Mouse (Mus musculus): Measurements from ENCODE around the gene Ly86.

Gene Ly86

DNA sequence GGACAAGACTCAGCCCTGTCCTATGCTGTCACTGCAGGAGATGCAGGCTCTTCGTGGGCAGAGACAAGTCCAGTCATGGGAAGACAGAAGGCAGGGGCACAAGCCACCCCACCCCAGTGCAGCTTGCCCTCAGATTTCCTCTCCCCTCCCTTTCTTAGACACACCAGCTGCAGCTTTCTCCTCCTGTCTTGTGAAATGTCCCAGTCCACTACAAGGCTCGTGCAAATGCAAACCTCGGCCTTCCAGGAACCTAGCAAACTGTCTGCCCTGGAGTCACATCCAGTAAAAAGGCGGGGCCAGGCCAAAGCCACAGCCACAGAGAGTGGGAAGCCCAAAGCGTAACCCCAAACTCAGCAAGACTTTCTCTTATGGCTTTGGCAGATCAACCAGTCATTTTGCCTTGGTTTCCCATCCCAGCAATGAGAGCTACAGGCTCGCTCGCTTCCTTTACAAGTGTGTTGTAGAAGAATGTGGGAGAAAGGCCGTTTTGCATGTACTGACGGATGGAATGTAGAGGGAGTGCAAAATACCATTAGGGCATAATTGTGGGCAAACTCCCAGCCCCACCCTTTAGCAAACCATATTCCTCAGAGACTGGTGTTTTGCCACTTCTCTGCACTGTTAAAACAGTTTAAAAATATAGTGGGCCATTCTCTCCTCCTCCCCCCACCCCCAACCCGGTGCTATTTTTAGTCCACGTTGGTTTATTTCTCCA lies 95.7 kb downstream of the Ly86 start:
- CTCF ChIA-PET, result interaction anchor here in 3 of 4 experiments (0.7 to 1.4 kb wide), 5 partner anchors 12 to 424 kb away, joined by 3 to 9 read pairs (median 3); no protein-coding TSS in a partner anchor
- POLR2A ChIA-PET, result interaction anchor here in 3 of 4 experiments (0.6 to 11.7 kb wide), 15 partner anchors 8 to 330 kb away, joined by 3 to 160 read pairs (median 5); no protein-coding TSS in a partner anchor

DNA sequence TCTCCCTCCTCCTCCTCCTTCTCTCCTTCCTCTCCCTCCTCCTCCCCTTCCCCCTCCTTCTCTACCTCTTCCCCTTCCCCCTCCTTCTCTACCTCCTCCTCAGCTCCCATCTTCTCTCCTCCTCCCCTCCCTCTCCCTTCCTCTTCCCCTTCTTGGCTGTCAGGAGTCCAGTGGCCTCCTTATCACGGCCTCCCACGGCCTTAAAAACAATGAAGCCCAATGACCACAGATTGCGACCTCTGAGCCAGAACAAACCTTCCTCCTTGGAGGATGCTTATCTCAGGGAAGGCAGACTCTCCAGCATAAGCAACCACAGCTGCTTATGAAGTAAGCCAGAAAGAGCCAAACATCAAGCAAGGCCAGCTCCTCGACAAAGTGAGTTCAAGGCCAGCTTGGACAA lies 97.0 kb downstream of the Ly86 start:
- POLR2A ChIA-PET, result interaction anchor here in 3 of 4 experiments (0.6 to 11.7 kb wide), 9 partner anchors 8 to 522 kb away, joined by 3 to 160 read pairs (median 3); no protein-coding TSS in a partner anchor
- CTCF ChIA-PET, result interaction anchor here in 3 of 4 experiments (0.7 to 1.0 kb wide), 3 partner anchors 10 to 70 kb away, joined by 3 to 5 read pairs (median 4); no protein-coding TSS in a partner anchor

DNA sequence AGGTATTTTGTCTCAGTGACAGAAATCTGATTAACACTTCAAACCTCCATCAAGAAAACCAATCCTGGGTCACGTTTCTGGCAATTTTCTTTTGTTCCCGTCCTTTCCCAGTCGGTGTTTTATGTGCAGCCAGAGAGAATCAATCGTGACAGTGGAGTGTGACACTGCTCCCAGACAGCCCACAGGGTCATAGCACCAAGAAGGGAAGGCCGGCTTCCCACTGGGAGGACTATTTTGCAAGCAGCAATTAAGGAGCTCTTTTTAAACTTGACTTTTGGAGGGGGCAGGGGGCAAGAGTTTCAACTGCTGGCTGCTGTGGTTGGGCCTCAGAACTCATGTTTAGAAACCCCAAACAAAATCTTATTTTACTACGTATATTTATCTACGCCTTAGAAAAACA lies 97.5 kb downstream of the Ly86 start:
- ChIA-PET POLR2A (interaction anchor here in 3 of 4 experiments (0.6 to 11.7 kb wide), 5 partner anchors 8 to 127 kb away, joined by 3 to 160 read pairs (median 3); no protein-coding TSS in a partner anchor), CTCF (interaction anchor here in 3 of 4 experiments (0.7 to 1.0 kb wide), 3 partner anchors 9 to 70 kb away, joined by 3 to 5 read pairs (median 4); no protein-coding TSS in a partner anchor)

DNA sequence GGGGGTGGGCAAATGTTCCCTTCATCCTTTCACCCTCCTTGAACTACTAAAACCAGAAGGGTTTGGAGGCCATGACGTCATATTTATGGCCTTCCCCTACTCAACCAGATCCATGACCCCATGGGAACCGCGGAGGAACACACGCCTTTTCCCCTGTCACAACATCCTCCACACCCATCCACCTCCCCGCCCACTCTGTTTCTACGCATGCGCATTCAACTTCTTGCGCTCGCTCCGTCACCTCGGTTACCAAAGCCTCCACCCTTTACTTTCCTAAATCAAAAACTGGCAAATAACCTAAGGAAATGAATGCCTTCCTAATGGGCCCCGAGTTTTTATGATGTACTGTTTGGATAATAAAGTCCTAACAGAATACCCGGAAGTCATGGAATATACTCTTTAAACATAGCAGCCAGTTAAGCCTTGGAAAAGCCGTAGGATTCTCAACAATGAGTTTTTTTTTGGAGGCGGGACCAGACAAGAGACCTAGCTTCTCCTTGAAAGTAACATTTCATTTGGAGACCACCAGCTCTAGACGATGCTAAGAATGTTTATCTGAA lies 101.8 kb downstream of the Ly86 start:
- ChIA-PET CTCF (no interaction called here), POLR2A (interaction anchor here in 2 of 4 experiments (1.0 to 8.5 kb wide), 4 partner anchors 10 to 78 kb away, joined by 3 to 160 read pairs (median 4); no protein-coding TSS in a partner anchor)

DNA sequence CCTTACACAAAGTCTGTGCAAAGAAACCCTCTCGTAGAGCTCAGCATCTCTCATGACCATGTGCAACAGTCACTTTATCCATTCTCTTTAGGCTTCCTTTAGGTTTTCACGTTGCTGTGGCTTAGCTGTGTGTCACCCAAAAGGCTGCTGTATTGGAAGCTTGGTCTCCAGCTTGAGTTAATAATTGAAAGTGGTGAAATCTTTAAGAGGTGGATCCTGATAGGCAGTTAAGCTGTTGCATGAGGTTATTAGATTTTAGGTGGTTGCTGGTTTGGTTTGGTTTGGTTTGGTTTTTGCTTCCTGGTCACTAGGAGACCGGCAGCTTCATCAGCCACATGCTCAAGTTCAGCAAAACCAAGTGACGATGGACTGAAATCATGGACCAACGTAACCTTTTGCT lies 106.0 kb downstream of the Ly86 start:
- ChIA-PET POLR2A (interaction anchor here in 3 of 4 experiments (0.6 to 8.5 kb wide), 9 partner anchors 9 to 514 kb away, joined by 3 to 160 read pairs (median 5); no protein-coding TSS in a partner anchor), CTCF (interaction anchor here (1.1 to 3.5 kb wide), 5 partner anchors 11 to 17 kb away, joined by 3 to 37 read pairs (median 9); no protein-coding TSS in a partner anchor)

DNA sequence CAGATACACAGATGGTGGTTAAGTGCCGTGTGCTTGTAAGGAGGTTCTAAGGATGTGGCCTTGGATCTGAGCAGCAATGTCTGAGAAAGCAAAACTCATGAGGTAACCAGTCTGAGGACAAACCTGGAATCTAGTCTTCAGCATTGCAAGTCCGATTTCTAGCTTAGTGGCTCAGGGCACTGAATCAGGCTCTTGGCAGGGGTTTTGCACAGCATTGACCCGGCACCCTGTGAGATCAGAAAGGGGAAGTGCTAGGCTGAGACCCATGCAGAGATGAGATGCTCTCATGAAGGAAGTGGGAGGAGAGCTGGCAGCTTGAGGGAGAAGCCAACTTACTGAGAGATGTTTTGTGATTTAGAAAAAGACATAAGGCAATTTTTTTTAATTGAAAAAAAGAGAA lies 106.5 kb downstream of the Ly86 start:
- POLR2A ChIA-PET, result interaction anchor here (0.6 to 8.5 kb wide), 13 partner anchors 8 to 513 kb away, joined by 3 to 160 read pairs (median 5); no protein-coding TSS in a partner anchor
- CTCF ChIA-PET, result interaction anchor here (0.5 to 3.5 kb wide), 8 partner anchors 9 to 95 kb away, joined by 3 to 37 read pairs (median 6); no protein-coding TSS in a partner anchor

DNA sequence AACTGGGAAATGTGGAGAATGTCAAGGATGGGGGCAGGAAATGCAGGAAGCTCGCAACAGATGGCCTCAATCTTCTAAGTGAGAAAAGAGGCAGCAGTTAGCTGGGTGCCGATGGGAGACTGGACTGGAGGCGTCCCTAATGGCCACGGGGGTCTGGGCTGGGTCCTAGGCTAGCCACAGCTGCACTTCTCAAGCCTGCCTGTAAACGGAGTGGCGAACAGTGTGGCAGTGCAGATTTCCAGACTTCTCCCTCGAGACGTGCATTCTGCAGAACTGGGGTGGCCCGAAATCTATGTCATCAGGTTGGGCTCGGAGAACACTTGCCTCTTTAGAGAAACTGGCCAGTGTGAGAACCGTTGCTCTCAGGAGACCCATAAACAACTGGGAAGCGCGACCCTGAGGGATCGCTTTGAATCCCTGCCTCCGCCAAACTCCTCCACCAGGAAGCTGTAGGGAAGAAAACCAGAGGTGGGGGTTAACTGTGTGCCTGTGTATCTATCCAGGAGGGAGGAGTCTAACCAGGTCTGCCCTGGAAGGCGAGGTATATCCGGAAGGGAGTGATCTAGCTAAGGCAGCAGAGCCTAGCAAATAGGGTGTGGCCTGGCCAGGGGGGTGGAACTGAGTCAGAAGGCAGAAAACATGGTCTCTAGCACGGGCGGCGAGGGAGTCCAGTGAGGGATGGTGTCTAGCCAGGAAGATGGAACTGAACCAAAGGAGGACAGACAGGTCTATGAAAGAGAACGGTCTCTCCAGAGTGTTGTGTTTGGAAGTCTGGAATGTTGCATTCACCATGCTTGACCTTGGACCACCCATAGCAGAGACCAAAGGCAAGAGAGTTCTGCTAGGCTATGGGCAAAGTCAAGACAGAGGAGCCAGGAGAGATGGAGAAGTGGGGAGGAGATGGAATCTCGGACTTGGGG lies 107.3 kb downstream of the Ly86 start:
- ChIA-PET CTCF (interaction anchor here (0.5 to 3.5 kb wide), 24 partner anchors 9 to 513 kb away, joined by 3 to 37 read pairs (median 5); no protein-coding TSS in a partner anchor), POLR2A (interaction anchor here (0.6 to 8.5 kb wide), 29 partner anchors 11 to 656 kb away, joined by 3 to 160 read pairs (median 4); no protein-coding TSS in a partner anchor)

DNA sequence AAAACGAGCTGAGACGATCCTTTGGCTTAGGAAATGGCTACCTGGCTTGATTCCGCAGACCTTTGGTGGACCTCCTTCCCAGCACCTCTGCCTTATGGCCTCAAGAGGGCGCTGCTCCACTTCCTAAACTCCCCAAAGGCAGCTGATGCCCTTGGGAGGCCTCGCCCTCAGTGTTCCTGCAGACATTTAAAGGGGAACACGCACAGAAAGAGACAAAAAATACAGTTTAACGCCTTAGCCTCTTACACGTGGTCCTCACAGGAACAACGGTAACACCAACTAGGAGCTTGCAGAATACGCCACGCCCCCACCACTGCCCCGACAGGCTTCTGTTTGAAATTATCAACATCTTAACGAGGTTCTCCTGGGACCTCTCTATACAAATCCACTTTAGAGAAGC lies 108.2 kb downstream of the Ly86 start:
- POLR2A ChIA-PET, result interaction anchor here in 3 of 4 experiments (0.7 to 8.5 kb wide), 18 partner anchors 9 to 655 kb away, joined by 3 to 160 read pairs (median 4); partner anchors contain the start of gene Ssr1 (in 1 of the 3)
- CTCF ChIA-PET, result interaction anchor here (0.5 to 3.5 kb wide), 31 partner anchors 8 to 1128 kb away, joined by 3 to 37 read pairs (median 4); no protein-coding TSS in a partner anchor

DNA sequence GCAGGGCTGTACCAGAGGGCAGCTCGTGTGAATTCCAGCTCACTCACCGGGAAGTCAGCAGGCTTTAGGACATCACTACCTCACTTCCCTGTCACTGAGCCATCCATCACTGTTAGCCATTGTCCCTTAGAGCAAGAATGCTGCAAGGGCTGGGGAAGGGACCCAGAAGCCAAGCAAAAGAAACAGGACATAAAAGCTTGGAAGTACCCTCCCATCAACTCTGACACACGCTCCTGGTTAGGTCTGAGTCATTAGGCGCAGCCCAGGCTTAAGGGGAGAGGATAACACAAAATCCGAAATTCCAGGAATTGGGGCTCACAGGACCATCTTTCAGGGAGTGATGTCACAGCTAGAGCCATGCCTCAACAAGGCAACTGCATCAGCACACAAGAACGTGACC lies 109.3 kb downstream of the Ly86 start:
- POLR2A ChIA-PET, result interaction anchor here in 3 of 4 experiments (0.6 to 8.5 kb wide), 8 partner anchors 10 to 519 kb away, joined by 3 to 160 read pairs (median 6); no protein-coding TSS in a partner anchor
- CTCF ChIA-PET, result interaction anchor here in 2 of 4 experiments (0.6 kb wide), 2 partner anchors 15 to 367 kb away, joined by 3 to 7 read pairs; no protein-coding TSS in a partner anchor

DNA sequence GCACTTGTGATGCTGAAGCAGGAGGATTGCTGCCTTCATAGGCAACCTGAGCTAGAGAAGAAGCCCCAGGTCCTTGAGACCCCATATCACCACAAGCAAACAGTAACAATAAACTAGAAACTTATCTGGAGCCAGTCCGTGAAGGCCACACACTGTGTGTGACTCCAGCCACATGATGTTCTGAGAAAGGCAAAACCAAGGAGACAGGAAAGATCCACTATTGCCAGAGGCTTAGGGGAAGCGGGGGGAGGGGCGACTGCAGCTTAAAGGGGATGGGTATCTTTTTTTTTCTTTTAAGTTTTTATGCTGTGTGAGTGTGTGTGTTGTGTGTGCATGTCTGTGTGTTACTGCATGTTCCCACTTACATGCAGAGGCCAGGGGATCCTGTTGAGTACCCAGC lies 110.6 kb downstream of the Ly86 start:
- POLR2A ChIA-PET, result interaction anchor here in 2 of 4 experiments (0.5 to 4.6 kb wide), 7 partner anchors 16 to 23 kb away, joined by 3 to 39 read pairs (median 9); no protein-coding TSS in a partner anchor
- CTCF ChIA-PET, result interaction anchor here in 1 of 4 experiments (1.4 kb wide), 2 partner anchors 51 to 512 kb away, joined by 3 to 4 read pairs; no protein-coding TSS in a partner anchor

DNA sequence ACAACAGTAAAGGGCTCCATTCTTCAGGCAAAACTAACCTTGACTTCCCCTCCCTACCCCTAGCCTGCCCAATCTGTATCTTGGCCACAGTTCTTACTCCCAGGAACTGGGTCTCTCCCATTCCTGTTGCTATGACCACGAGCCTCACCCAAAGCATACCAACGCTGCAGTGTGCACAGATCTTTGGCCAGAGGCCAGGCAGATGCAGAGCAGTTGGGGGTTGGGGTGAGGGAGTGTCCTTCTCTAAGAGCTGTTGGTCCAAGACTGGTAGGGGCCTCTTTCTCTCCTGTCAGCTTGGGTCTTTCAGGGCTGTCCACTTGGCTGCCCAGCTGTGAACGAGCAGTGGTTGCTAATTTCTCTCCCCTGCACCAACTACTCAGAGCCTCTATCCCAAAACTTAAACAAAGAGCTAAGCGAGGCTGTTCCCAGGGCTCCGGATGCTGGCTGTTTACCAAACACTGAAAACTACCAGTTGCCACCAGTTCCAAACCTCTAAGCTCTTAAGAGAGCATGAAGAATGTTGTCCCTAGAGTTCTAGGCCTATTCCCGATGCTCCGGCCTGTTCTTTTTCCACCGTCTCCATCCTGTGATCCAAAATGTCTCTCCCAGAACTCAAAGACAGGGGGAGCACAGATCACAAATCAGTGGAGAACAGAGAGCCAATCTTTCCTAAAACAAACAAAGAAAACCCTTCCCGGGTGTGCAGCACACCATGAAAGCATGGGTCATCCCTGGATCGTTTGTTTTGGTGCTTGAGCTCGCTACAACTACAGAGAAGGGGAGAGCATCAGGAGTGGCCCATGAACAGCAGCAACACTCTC lies 112.2 kb downstream of the Ly86 start:
- ChIA-PET CTCF (interaction anchor here (0.6 to 1.5 kb wide), 5 partner anchors 11 to 505 kb away, joined by 3 to 7 read pairs (median 3); no protein-coding TSS in a partner anchor), POLR2A (interaction anchor here in 3 of 4 experiments (0.8 to 4.6 kb wide), 13 partner anchors 11 to 36 kb away, joined by 3 to 39 read pairs (median 6); no protein-coding TSS in a partner anchor)

DNA sequence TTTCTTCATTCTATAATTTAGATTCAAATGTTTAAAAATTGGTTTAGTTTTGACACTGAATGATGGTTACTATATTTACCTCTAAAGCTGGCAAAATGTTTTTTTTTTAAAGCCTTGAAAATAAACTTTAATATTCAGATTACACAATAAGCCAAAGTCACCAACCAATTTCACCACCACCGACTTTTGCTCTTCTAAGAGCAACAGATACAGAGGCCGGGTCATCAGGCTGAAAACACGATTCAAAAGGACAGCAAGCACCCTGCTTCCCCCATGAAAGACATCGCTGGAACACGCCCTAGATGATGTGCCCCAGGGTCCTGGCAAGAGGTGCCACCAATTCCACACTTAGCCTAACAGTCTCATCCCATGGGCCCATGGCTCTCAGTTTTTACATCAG lies 113.5 kb downstream of the Ly86 start:
- ChIA-PET CTCF (interaction anchor here in 1 of 4 experiments (1.0 kb wide), 1 partner anchor 9 kb away, joined by 3 read pairs; no protein-coding TSS in a partner anchor), POLR2A (interaction anchor here in 2 of 4 experiments (0.9 to 4.6 kb wide), 5 partner anchors 18 to 24 kb away, joined by 3 to 39 read pairs (median 6); no protein-coding TSS in a partner anchor)

DNA sequence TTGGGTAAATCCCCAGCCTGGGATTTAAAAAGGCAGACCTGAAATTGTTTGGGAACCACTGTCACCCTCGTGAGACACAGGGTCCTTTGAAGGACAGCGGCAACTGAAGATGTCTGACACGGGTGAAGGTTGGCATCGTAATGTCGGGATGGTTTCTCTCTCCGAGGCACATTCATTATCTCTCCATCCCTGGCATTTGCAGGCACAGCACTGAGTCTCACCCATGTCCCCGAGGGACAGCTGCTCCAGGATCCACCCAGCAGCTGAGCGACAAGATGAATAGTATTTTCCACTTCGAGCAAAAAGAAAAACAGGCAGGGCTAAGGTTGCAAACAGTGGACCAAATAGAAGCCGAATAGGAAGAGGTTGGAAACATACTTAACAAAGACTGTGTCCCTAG lies 114.0 kb downstream of the Ly86 start:
- ChIA-PET POLR2A (interaction anchor here in 3 of 4 experiments (0.9 to 4.6 kb wide), 4 partner anchors 19 to 25 kb away, joined by 3 to 39 read pairs (median 3); no protein-coding TSS in a partner anchor), CTCF (interaction anchor here in 2 of 4 experiments (1.0 to 1.4 kb wide), 2 partner anchors 8 to 9 kb away, joined by 3 read pairs; no protein-coding TSS in a partner anchor)

DNA sequence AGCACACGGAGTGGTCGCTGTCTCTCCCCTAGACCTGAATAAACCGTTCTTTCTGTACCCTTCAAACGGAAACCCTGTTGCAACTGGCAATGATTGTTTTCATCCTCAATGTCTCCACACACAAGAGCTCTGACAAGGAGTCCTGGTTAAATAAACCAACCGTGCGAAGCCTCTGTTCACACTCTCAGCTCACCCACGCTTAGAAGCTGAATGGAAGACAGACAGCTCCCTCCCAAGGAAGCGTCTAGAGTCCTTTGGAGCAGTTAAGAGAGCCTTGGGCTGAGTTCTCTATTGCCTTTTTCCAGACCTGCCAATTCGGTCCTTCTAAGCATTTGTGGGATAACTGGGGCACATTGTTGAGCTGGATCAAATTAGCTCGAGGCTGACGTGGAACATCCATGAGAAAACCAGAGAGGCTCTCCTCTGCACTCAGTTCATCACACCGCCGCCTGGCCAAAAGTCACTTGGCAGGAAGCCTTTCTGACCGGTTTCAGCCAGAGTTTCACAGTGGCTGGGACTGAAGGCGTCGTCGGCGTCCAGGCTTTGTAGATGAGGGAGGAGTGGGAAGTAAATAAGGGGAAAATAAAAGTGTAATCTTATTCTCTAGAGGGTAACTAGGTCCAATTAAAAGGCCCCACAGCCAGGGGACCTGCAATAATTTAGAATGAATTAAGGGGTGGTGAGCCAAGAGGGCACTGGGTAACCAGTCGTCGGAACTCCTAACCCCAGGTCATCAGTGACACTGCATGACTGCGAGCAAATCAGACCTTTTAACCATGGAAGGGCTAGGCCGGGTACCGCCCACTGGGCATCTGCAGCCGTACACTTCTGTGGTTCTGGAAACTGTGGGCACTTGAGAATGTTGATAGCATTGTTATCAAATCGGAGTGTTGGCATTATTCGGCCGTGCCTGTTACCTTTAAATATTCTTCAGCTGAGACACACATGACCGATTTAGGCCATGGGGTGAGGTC lies 115.2 kb downstream of the Ly86 start:
- POLR2A ChIA-PET, result interaction anchor here in 3 of 4 experiments (0.6 to 2.0 kb wide), 12 partner anchors 9 to 495 kb away, joined by 3 to 8 read pairs (median 3); no protein-coding TSS in a partner anchor
- CTCF ChIA-PET, result interaction anchor here (0.7 to 1.5 kb wide), 4 partner anchors 8 to 41 kb away, joined by 3 to 4 read pairs (median 3); no protein-coding TSS in a partner anchor
